Mouse (Mus musculus) myocyte (in vitro differentiated cells): ENCODE data around the gene Fam209. TPM values are rescaled to one million over a fixed set of nuclear protein-coding genes. Genes with fewer than 3 reads are reported as not detected.

Experiments
- H3K27me3 ChIP-seq: one replicate; pipeline ENCODE4 v1.6.1; 2011; ENCODE audit not compliant: control insufficient read depth, insufficient read depth, insufficient read length
- H3K36me3 ChIP-seq: one replicate; pipeline ENCODE4 v1.6.1; 2011; ENCODE audit not compliant: control insufficient read depth, insufficient read depth
- H3K4me2 ChIP-seq: one replicate; pipeline ENCODE4 v1.6.1; 2011; ENCODE audit warnings: low read depth, control low read depth
- H3K4me3 ChIP-seq: one replicate; pipeline ENCODE4 v1.5.1; 2011; ENCODE audit warnings: mild to moderate bottlenecking, control low read depth, moderate library complexity
- H3K79me2 ChIP-seq: one replicate; pipeline ENCODE4 v1.6.1; 2011; ENCODE audit not compliant: control insufficient read depth, insufficient read depth
- H3ac ChIP-seq: one replicate; pipeline ENCODE4 v1.6.1; 2011; ENCODE audit not compliant: control insufficient read depth, insufficient read length
- CEBPB ChIP-seq: IDR thresholded peaks from 2 replicates; pipeline ENCODE4 v1.6.1; 2011; ENCODE audit warnings: mild to moderate bottlenecking, moderate library complexity; ENCODE audit not compliant: poor library complexity, insufficient read depth, severe bottlenecking
- E2F4 ChIP-seq: IDR thresholded peaks from one replicate; pipeline ENCODE4 v1.6.1; 2011; ENCODE audit warnings: mild to moderate bottlenecking, control low read depth, moderate library complexity; ENCODE audit not compliant: insufficient read depth
- MAX ChIP-seq: IDR thresholded peaks from one replicate; pipeline ENCODE4 v1.6.1; 2011; ENCODE audit warnings: low read depth, mild to moderate bottlenecking, control low read depth
- MYOD1 ChIP-seq, 3 experiments: IDR thresholded peaks; one replicate each; pipeline ENCODE4 v1.6.1; 2011; ENCODE audit warnings: control low read depth in 2 of 3, low read depth in 2 of 3, mild to moderate bottlenecking in 2 of 3, moderate library complexity in 1 of 3; ENCODE audit not compliant: insufficient read length in 2 of 3, control insufficient read depth in 1 of 3
- MYOG ChIP-seq, 3 experiments: IDR thresholded peaks; one replicate each; pipeline ENCODE4 v1.6.1; 2011; ENCODE audit warnings: control low read depth in 2 of 3, low read depth in 2 of 3, mild to moderate bottlenecking in 2 of 3; ENCODE audit not compliant: insufficient read length in 2 of 3, control insufficient read depth in 1 of 3, insufficient read depth in 1 of 3
- POLR2A ChIP-seq: IDR thresholded peaks from one replicate; pipeline ENCODE4 v1.6.1; 2011; ENCODE audit warnings: low read depth, mild to moderate bottlenecking, control low read depth, moderate library complexity; ENCODE audit not compliant: insufficient read length
- POLR2AphosphoS2 ChIP-seq: IDR thresholded peaks from one replicate; pipeline ENCODE4 v1.6.1; 2011; ENCODE audit warnings: low read depth, control low read depth; ENCODE audit not compliant: insufficient read length
- REST ChIP-seq: IDR thresholded peaks from one replicate; pipeline ENCODE4 v1.6.1; 2011; ENCODE audit warnings: mild to moderate bottlenecking, control low read depth, moderate library complexity; ENCODE audit not compliant: insufficient read depth, insufficient read length
- SRF ChIP-seq: IDR thresholded peaks from one replicate; pipeline ENCODE4 v1.6.1; 2011; ENCODE audit warnings: low read depth; ENCODE audit not compliant: control insufficient read depth, insufficient read length
- TCF12 ChIP-seq: IDR thresholded peaks from one replicate; pipeline ENCODE4 v1.6.1; 2011; ENCODE audit warnings: mild to moderate bottlenecking, control low read depth; ENCODE audit not compliant: poor library complexity, insufficient read depth, severe bottlenecking
- TCF3 ChIP-seq: IDR thresholded peaks from one replicate; pipeline ENCODE4 v1.6.1; 2011; ENCODE audit warnings: low read depth, control low read depth; ENCODE audit not compliant: insufficient read length
- USF1 ChIP-seq: IDR thresholded peaks from one replicate; pipeline ENCODE4 v1.6.1; 2011; ENCODE audit warnings: low read depth, mild to moderate bottlenecking, control low read depth, moderate library complexity
- polyA plus RNA-seq: library from polyadenylated mRNA; unstranded; fragments of >200 nt; fragmentation: generic; extraction: Trizol; gene quantifications from one replicate; pipeline ENCODE4 v1.2.1, GENCODE M21; 2012; ENCODE audit warnings: missing spikeins

Gene Fam209
- polyA plus RNA-seq, 1 experiment = 0.08 TPM

GRCm38 (mm10) chr2:172440640-172441005 is 31.7 kb upstream of the Fam209 start:
- TF ChIP-seq MYOD1 (IDR thresholded peaks at IDR 0.05; ENCODE audit: control insufficient read depth in 1 of 3, insufficient read length in 2 of 3, low read depth in 2 of 3) (no peak), TCF12 (no peak), REST (no peak), MAX (no peak), USF1 (no peak), CEBPB (no peak), SRF (no peak), MYOG (IDR thresholded peaks at IDR 0.05; ENCODE audit: control insufficient read depth in 1 of 3, insufficient read depth in 1 of 3, insufficient read length in 2 of 3, low read depth in 2 of 3) (no peak), E2F4 (no peak), POLR2A (no peak), POLR2AphosphoS2 (no peak), TCF3 (no peak)
- H3K27me3 ChIP-seq = no peaks in the 10 kb centered on the region
- H3ac ChIP-seq = peak overlapping the region; percentile 46
- H3K4me2 ChIP-seq = peak overlapping the region; percentile 87
- H3K79me2 ChIP-seq = peaks cover 36% of the 10 kb centered on the region
- peak overlapping the region; percentile 82 for H3K4me3 ChIP-seq
- H3K36me3 ChIP-seq = no peaks in the 10 kb centered on the region

- TF ChIP-seq CEBPB = no peak
- TF ChIP-seq POLR2A = no peak
- peak; percentile 88 for TF ChIP-seq USF1
- TF ChIP-seq POLR2AphosphoS2 = no peak
- no peak for TF ChIP-seq REST
- TF ChIP-seq TCF3 = no peak
- Histone ChIP-seq H3K4me3 (peak overlapping the region; percentile 82), H3K27me3 (no peaks in the 10 kb centered on the region), H3K4me2 (peak overlapping the region; percentile 87), H3K36me3 (no peaks in the 10 kb centered on the region), H3K79me2 (peaks cover 36% of the 10 kb centered on the region), H3ac (peak overlapping the region; percentile 46)
Measured at GRCm38 (mm10) chr2:172441176-172441575, 31.1 kb upstream of the Fam209 start.

- Histone ChIP-seq H3K4me2 (no peak overlapping the region), H3K27me3 (no peaks in the 10 kb centered on the region), H3K36me3 (peaks cover 14% of the 10 kb centered on the region), H3K4me3 (no peak overlapping the region), H3ac (no peak overlapping the region), H3K79me2 (peaks cover 33% of the 10 kb centered on the region)
- TF ChIP-seq MYOD1 (IDR thresholded peaks at IDR 0.05; ENCODE audit: control insufficient read depth in 1 of 3, insufficient read length in 2 of 3, low read depth in 2 of 3) (no peak), E2F4 (no peak), REST (no peak), TCF12 (no peak), USF1 (no peak), MAX (no peak), POLR2A (no peak), SRF (no peak)
Measured at GRCm38 (mm10) chr2:172445617-172446016, 26.7 kb upstream of the Fam209 start.

GRCm38 (mm10) chr2:172447317-172447716 is 25.0 kb upstream of the Fam209 start:
- no peak overlapping the region for H3K4me2 ChIP-seq
- peaks cover 16% of the 10 kb centered on the region for H3K79me2 ChIP-seq
- H3K36me3 ChIP-seq = peaks cover 14% of the 10 kb centered on the region
- H3K4me3 ChIP-seq = no peak overlapping the region
- H3K27me3 ChIP-seq = no peaks in the 10 kb centered on the region
- H3ac ChIP-seq = no peak overlapping the region
- TF ChIP-seq MYOD1 (IDR thresholded peaks at IDR 0.05; ENCODE audit: control insufficient read depth in 1 of 3, insufficient read length in 2 of 3, low read depth in 2 of 3) (no peak), MYOG (IDR thresholded peaks at IDR 0.05; ENCODE audit: control insufficient read depth in 1 of 3, insufficient read depth in 1 of 3, insufficient read length in 2 of 3, low read depth in 2 of 3) (no peak), CEBPB (no peak), E2F4 (no peak), TCF12 (no peak), USF1 (no peak), MAX (no peak), POLR2AphosphoS2 (no peak), SRF (no peak), POLR2A (no peak), REST (no peak), TCF3 (no peak)

- Histone ChIP-seq H3K4me2 (no peak overlapping the region), H3K36me3 (peaks cover 14% of the 10 kb centered on the region), H3K79me2 (peaks cover 6% of the 10 kb centered on the region), H3ac (no peak overlapping the region), H3K4me3 (no peak overlapping the region), H3K27me3 (no peaks in the 10 kb centered on the region)
- TF ChIP-seq SRF (no peak), MYOD1 (IDR thresholded peaks at IDR 0.05; ENCODE audit: control insufficient read depth in 1 of 3, insufficient read length in 2 of 3, low read depth in 2 of 3) (no peak), TCF3 (no peak), TCF12 (no peak), POLR2A (no peak), E2F4 (no peak), CEBPB (no peak), MAX (no peak), POLR2AphosphoS2 (no peak)
Measured at GRCm38 (mm10) chr2:172448329-172448728, 24.0 kb upstream of the Fam209 start.
